Mouse (Mus musculus): ENCODE measurements at regions not wholly inside any gene's neighbourhood (a gene's known extent, or its start where the extent isn't known, plus 50 kb on each side); places are given as distances from the start of the nearest gene placed in this dataset.

DNA sequence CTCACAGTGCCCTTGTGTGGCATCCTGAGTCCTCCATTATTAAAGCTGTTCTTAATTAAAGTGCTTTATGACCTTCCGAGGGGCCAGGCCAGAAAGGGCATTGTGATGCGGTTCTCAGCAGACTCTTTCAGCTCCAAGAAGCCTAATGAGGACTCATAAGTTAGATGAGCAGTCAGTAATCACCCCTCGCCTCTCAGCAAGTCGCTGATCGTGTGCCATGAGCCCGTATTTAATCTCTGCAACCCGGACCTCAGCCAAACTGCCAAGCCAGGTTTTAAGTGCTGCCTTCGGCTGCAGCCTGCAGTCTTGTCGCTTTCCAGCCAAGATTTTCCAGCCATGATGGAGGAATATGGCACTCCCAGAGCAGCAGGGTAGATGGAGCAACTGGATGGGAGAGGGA, 56.1 kb upstream of the Rbfox1 start:
- no peaks in the 10 kb centered on the region for H3K4me1 ChIP-seq (ENCODE audit: control insufficient read depth, insufficient read depth, low read length)
- WGBS, result 79% methylated on average over 9 of the region's 9 CpGs
- H3K4me3 ChIP-seq (ENCODE audit: low read depth, low read length), result no peak overlapping the region
- H3K36me3 ChIP-seq (ENCODE audit: control insufficient read depth, insufficient read depth, low read length), result no peaks in the 10 kb centered on the region
- ATAC-seq (ENCODE audit: insufficient number of reproducible peaks, insufficient read depth, low FRiP score, low read depth), result no peak
- H3K27me3 ChIP-seq (ENCODE audit: control insufficient read depth, insufficient read depth, low read length), result no peaks in the 10 kb centered on the region
- no peak overlapping the region for H3K27ac ChIP-seq (ENCODE audit: low read length)
- no peaks in the 10 kb centered on the region for H3K9me3 ChIP-seq (ENCODE audit: control insufficient read depth, low read depth, low read length)
- H3K9ac ChIP-seq (replicated peaks; ENCODE audit: low read depth, low read length), result no peak overlapping the region
- H3K4me2 ChIP-seq (replicated peaks; ENCODE audit: low read depth, low read length), result no peak overlapping the region

DNA sequence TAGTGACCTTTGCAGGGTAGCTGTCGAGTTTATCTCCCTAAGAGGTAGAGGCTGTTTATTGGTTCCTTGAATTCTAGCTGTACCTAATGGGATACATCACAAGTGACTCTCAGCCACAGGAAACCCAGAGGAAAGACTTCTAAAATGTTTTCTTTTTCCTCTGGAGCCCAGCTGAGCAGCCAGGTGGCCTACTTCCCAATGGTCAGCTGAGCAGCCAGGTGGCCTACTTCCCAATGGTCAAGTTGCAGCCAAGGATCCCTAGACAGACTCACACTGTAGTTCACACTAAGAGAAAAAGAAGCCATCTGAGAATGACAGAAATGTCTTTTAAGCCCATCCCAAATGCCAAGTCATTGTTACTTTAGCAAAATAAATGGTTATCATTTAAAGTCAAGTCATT, 61.8 kb upstream of the Rbfox1 start:
- Histone ChIP-seq H3K36me3 (ENCODE audit: control insufficient read depth, insufficient read depth, low read length) (no peaks in the 10 kb centered on the region), H3K4me3 (ENCODE audit: low read depth, low read length) (no peak overlapping the region), H3K4me1 (ENCODE audit: control insufficient read depth, insufficient read depth, low read length) (no peaks in the 10 kb centered on the region), H3K27me3 (ENCODE audit: control insufficient read depth, insufficient read depth, low read length) (no peaks in the 10 kb centered on the region), H3K27ac (ENCODE audit: low read length) (no peak overlapping the region), H3K9ac (replicated peaks; ENCODE audit: low read depth, low read length) (no peak overlapping the region), H3K4me2 (replicated peaks; ENCODE audit: low read depth, low read length) (no peak overlapping the region), H3K9me3 (ENCODE audit: control insufficient read depth, low read depth, low read length) (no peaks in the 10 kb centered on the region)
- 29% methylated on average over 1 of the region's 1 CpGs for WGBS
- no peak for ATAC-seq (ENCODE audit: insufficient number of reproducible peaks, insufficient read depth, low FRiP score, low read depth)

DNA sequence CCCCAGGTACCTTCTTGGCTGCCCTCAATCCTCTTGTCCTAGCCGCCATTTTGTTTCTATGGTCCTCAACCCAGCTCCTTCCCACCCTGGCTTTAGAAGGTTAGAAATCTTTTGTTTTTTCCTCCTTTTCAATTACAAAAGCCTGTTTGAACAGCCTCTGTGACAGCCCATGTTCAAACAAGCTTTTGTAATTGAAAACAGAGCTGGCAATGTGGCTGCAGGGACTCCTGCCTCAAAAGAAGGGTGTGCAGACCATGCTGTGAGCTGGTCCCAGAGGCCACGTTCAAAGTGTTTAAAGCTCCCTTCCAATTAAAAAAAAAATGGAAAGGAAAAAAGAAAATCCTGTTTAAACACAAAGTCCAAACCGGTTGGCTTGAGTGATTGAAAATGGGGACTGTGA, 68.0 kb upstream of the Rbfox1 start:
- no peaks in the 10 kb centered on the region for H3K36me3 ChIP-seq (ENCODE audit: control insufficient read depth, insufficient read depth, low read length)
- H3K4me3 ChIP-seq (ENCODE audit: low read depth, low read length), result no peak overlapping the region
- no peaks in the 10 kb centered on the region for H3K4me1 ChIP-seq (ENCODE audit: control insufficient read depth, insufficient read depth, low read length)
- no peak overlapping the region for H3K27ac ChIP-seq (ENCODE audit: low read length)
- no peaks in the 10 kb centered on the region for H3K9me3 ChIP-seq (ENCODE audit: control insufficient read depth, low read depth, low read length)
- no peak overlapping the region for H3K9ac ChIP-seq (replicated peaks; ENCODE audit: low read depth, low read length)
- no peak for ATAC-seq (ENCODE audit: insufficient number of reproducible peaks, insufficient read depth, low FRiP score, low read depth)
- no peaks in the 10 kb centered on the region for H3K27me3 ChIP-seq (ENCODE audit: control insufficient read depth, insufficient read depth, low read length)
- no peak overlapping the region for H3K4me2 ChIP-seq (replicated peaks; ENCODE audit: low read depth, low read length)
- 53% methylated on average over 3 of the region's 3 CpGs for WGBS

DNA sequence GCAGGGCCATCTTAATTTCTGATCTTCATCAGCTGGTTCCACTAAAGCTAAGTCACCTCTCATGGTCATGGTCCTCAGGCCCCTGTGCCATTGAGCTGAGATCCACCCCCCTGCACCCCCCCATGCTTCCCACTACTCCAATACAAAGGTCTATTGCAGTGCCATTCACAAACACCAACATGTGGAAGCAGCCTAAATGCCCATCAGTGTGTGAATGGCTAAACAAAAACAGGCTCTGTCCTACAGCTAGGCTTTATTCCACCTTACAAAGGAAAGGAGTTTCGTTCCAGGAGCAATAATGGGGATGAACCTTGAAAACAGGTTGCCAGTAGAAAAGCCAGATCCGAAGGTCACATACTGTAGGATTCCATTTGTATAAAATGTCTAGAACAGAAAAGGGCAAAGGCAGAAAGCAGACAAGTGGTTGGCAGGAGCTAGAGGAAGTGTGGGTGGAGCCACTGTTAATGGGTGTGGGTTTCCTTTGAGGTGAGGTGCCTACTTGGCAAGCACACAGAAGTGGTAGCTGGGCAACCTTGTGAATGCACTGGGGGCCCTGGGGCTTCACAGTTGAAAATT, 72.8 kb upstream of the Rbfox1 start:
- Histone ChIP-seq H3K4me3 (ENCODE audit: low read depth, low read length) (no peak overlapping the region), H3K27me3 (ENCODE audit: control insufficient read depth, insufficient read depth, low read length) (no peaks in the 10 kb centered on the region), H3K4me1 (ENCODE audit: control insufficient read depth, insufficient read depth, low read length) (no peaks in the 10 kb centered on the region), H3K27ac (ENCODE audit: low read length) (no peak overlapping the region), H3K9ac (replicated peaks; ENCODE audit: low read depth, low read length) (no peak overlapping the region), H3K36me3 (ENCODE audit: control insufficient read depth, insufficient read depth, low read length) (no peaks in the 10 kb centered on the region), H3K4me2 (replicated peaks; ENCODE audit: low read depth, low read length) (no peak overlapping the region), H3K9me3 (ENCODE audit: control insufficient read depth, low read depth, low read length) (no peaks in the 10 kb centered on the region)
- 82% methylated on average over 2 of the region's 2 CpGs for WGBS
- ATAC-seq (ENCODE audit: insufficient number of reproducible peaks, insufficient read depth, low FRiP score, low read depth), result no peak

DNA sequence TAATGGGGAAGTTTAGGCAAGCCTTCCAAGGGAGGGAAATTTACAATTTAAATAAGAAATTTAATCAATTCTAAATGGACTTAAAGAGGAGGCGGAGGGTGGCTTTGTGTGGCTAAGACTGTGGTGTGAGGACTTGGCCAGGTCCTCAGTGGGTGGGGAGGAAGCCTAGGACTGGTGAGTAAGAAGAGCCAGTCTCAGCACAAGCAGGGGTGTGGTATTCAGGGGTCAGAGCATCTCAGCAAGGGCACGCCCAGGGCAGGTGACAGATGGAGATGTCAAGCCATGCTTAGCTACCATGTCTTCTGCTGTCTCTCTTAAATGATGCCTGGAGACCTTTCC, 73.5 kb upstream of the Rbfox1 start:
- WGBS, result 51% methylated on average over 2 of the region's 2 CpGs
- ATAC-seq (ENCODE audit: insufficient number of reproducible peaks, insufficient read depth, low FRiP score, low read depth), result no peak
- H3K27ac ChIP-seq (ENCODE audit: low read length), result no peak overlapping the region
- no peaks in the 10 kb centered on the region for H3K27me3 ChIP-seq (ENCODE audit: control insufficient read depth, insufficient read depth, low read length)
- no peak overlapping the region for H3K9ac ChIP-seq (replicated peaks; ENCODE audit: low read depth, low read length)
- H3K4me2 ChIP-seq (replicated peaks; ENCODE audit: low read depth, low read length), result no peak overlapping the region
- no peaks in the 10 kb centered on the region for H3K9me3 ChIP-seq (ENCODE audit: control insufficient read depth, low read depth, low read length)
- no peaks in the 10 kb centered on the region for H3K36me3 ChIP-seq (ENCODE audit: control insufficient read depth, insufficient read depth, low read length)
- no peak overlapping the region for H3K4me3 ChIP-seq (ENCODE audit: low read depth, low read length)
- H3K4me1 ChIP-seq (ENCODE audit: control insufficient read depth, insufficient read depth, low read length), result no peaks in the 10 kb centered on the region

DNA sequence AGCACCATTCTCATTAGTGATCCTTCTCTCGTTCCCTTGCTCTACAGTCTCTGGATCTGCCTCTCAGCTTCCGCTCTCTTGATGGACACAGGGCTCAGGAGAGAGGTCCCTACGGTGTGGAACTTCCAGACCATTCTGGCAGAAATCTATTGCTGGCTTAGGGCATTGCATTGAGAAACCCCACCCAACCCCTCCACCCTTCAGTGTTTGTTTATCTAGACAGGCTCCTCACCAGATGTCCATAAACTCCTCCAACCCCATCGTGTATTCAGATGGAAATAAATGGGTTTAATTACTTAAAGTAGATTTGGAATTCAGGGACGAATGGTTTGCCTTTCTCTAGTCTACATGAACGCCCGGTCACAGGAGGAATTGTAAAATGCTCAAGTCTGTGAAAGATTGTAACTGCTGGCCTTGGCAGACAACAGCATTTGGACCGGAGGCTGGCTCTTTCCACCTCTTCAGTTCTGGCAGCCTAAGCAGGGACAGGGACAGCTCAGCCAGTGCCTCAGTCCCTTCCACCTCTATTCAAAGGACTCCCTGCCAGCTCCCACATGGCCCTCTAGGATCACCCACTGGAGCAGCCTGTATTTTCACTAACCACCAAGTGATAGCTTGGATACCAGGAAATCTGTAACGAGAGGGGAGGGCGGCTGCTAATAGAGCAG, 74.0 kb upstream of the Rbfox1 start:
- Histone ChIP-seq H3K9ac (replicated peaks; ENCODE audit: low read depth, low read length) (no peak overlapping the region), H3K27ac (ENCODE audit: low read length) (no peak overlapping the region), H3K9me3 (ENCODE audit: control insufficient read depth, low read depth, low read length) (no peaks in the 10 kb centered on the region), H3K4me1 (ENCODE audit: control insufficient read depth, insufficient read depth, low read length) (no peaks in the 10 kb centered on the region), H3K4me3 (ENCODE audit: low read depth, low read length) (no peak overlapping the region), H3K27me3 (ENCODE audit: control insufficient read depth, insufficient read depth, low read length) (no peaks in the 10 kb centered on the region), H3K4me2 (replicated peaks; ENCODE audit: low read depth, low read length) (no peak overlapping the region), H3K36me3 (ENCODE audit: control insufficient read depth, insufficient read depth, low read length) (no peaks in the 10 kb centered on the region)
- WGBS, result 46% methylated on average over 10 of the region's 10 CpGs
- no peak for ATAC-seq (ENCODE audit: insufficient number of reproducible peaks, insufficient read depth, low FRiP score, low read depth)

DNA sequence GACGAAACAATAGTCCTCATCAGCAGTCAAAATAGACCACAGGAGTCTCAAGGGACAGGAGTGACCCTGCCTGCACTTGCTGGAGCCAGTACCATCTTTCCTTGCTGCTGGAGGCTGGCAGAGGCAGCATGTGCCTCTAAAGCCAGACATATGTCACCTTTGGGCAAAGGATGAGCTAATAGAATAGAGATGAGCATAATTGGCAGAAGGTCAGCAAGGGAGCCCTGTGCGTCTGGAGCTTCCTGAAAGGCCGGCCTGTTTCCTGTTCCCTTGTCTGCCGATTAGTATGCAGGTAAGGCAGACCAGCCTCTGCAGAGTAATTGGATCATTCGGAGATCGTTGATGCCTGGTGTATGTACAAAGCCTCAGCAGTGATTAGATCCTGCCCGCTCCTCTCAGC, 87.0 kb upstream of the Rbfox1 start:
- Histone ChIP-seq H3K4me3 (ENCODE audit: low read depth, low read length) (no peak overlapping the region), H3K27me3 (ENCODE audit: control insufficient read depth, insufficient read depth, low read length) (no peaks in the 10 kb centered on the region), H3K27ac (ENCODE audit: low read length) (no peak overlapping the region), H3K4me2 (replicated peaks; ENCODE audit: low read depth, low read length) (no peak overlapping the region), H3K9me3 (ENCODE audit: control insufficient read depth, low read depth, low read length) (no peaks in the 10 kb centered on the region), H3K9ac (replicated peaks; ENCODE audit: low read depth, low read length) (no peak overlapping the region), H3K4me1 (ENCODE audit: control insufficient read depth, insufficient read depth, low read length) (no peaks in the 10 kb centered on the region), H3K36me3 (ENCODE audit: control insufficient read depth, insufficient read depth, low read length) (no peaks in the 10 kb centered on the region)
- no peak for ATAC-seq (ENCODE audit: insufficient number of reproducible peaks, insufficient read depth, low FRiP score, low read depth)
- 63% methylated on average over 7 of the region's 7 CpGs for WGBS

DNA sequence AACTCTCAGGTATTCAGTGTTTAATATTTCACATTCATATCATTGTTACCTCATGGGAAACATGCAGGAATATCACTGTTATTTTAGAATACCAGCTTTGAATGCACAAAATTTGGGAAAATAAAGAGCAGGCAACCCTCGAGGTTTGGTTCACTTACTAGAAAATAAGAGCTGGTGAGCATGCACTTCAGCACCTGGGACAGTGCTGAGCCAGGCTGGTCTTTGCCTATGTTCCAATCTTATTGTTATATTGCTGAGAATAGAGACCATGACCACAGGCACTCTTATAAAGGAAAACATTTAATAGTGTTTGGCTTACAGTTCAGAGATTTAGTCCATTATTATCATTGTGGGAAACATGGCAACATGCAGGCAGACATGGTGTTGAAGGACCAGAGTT, 92.9 kb upstream of the Rbfox1 start:
- Histone ChIP-seq H3K9me3 (ENCODE audit: control insufficient read depth, low read depth, low read length) (no peaks in the 10 kb centered on the region), H3K4me3 (ENCODE audit: low read depth, low read length) (no peak overlapping the region), H3K9ac (replicated peaks; ENCODE audit: low read depth, low read length) (no peak overlapping the region), H3K27ac (ENCODE audit: low read length) (no peak overlapping the region), H3K4me2 (replicated peaks; ENCODE audit: low read depth, low read length) (no peak overlapping the region), H3K27me3 (ENCODE audit: control insufficient read depth, insufficient read depth, low read length) (no peaks in the 10 kb centered on the region), H3K4me1 (ENCODE audit: control insufficient read depth, insufficient read depth, low read length) (no peaks in the 10 kb centered on the region), H3K36me3 (ENCODE audit: control insufficient read depth, insufficient read depth, low read length) (no peaks in the 10 kb centered on the region)
- 52% methylated on average over 1 of the region's 1 CpGs for WGBS
- no peak for ATAC-seq (ENCODE audit: insufficient number of reproducible peaks, insufficient read depth, low FRiP score, low read depth)

DNA sequence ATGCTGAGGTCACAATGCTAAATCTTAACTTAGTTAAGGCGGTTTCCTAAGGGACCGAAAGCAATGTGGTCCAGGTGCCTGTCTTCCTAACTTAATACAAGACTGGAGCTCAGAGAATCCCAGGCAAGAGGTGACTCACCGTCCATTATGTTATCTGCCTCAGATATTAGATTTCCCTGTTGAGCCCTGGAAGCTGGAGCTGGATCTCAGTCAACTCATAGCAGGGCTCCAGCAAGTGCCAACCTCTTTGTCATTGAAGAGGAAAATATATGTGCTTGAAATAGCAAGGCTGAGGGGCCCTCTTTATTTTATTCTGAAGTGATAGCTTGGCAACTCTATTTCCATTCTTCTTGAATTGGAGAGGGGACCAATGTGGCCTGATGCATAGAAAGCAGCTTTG, 95.0 kb upstream of the Rbfox1 start:
- Histone ChIP-seq H3K9me3 (ENCODE audit: control insufficient read depth, low read depth, low read length) (no peaks in the 10 kb centered on the region), H3K4me3 (ENCODE audit: low read depth, low read length) (no peak overlapping the region), H3K9ac (replicated peaks; ENCODE audit: low read depth, low read length) (no peak overlapping the region), H3K27me3 (ENCODE audit: control insufficient read depth, insufficient read depth, low read length) (no peaks in the 10 kb centered on the region), H3K4me2 (replicated peaks; ENCODE audit: low read depth, low read length) (no peak overlapping the region), H3K27ac (ENCODE audit: low read length) (no peak overlapping the region), H3K36me3 (ENCODE audit: control insufficient read depth, insufficient read depth, low read length) (no peaks in the 10 kb centered on the region), H3K4me1 (ENCODE audit: control insufficient read depth, insufficient read depth, low read length) (no peaks in the 10 kb centered on the region)
- 82% methylated on average over 3 of the region's 3 CpGs for WGBS
- no peak for ATAC-seq (ENCODE audit: insufficient number of reproducible peaks, insufficient read depth, low FRiP score, low read depth)
